Mouse (Mus musculus): ENCODE results near the gene Nod2. TPM values are rescaled to one million over a fixed set of nuclear protein-coding genes. Genes with fewer than 3 reads are reported as not detected.

The Nod2 gene
- polyA plus RNA-seq, 1 experiment, result not detected

DNA sequence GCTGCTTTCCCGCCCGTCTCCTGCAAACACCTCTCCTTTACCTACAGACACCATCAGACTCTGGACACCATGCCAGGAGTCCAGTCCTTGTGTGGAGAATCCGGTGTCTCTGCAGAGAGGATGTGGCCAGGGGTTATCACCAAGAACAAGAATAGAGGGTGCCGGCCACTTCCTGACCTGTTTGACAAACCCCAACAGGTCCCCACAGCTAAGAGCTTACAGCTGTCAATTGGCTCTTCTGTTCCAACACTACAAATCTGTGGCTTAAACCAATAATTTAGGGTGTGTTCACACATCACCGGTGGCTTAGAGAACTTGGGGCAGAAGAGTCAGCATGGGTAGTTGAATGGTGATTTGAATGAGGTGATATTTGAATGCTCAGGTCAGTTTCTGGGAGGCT is 28.5 kb upstream of the Nod2 start:
- Histone ChIP-seq H3K4me3 (ENCODE audit: insufficient read depth, low read length) (no peak overlapping the region), H3K4me1 (ENCODE audit: control insufficient read depth, insufficient read depth, low read length) (no peaks in the 10 kb centered on the region), H3K27ac (ENCODE audit: insufficient read depth, low read length) (no peak overlapping the region)
- TF ChIP-seq CTCF (IDR thresholded peaks at IDR 0.05; ENCODE audit: borderline replicate concordance, insufficient read depth, low read length) (no peak), POLR2A (IDR thresholded peaks at IDR 0.05; ENCODE audit: low read depth, low read length) (no peak)

DNA sequence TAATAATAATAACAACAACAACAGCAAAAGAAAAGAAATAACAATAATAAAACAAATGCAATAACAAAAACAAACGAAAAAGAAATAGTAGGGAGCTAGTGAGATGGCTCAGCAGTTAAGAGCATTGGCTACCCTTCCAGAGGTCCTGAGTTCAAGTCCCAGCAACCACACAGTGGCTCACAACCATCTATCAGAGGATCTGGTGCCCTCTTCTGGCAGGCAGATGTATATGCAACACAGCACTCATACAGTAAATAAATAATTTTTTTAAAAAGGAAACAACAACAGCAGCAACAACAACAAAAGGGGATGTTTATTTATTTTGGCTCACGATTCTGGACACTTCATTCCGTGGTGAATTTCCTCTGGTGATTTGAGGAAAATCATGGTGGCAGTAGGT is 27.6 kb upstream of the Nod2 start:
- Histone ChIP-seq H3K4me3 (ENCODE audit: insufficient read depth, low read length) (no peak overlapping the region), H3K27ac (ENCODE audit: insufficient read depth, low read length) (no peak overlapping the region), H3K4me1 (ENCODE audit: control insufficient read depth, insufficient read depth, low read length) (no peaks in the 10 kb centered on the region)
- TF ChIP-seq CTCF (IDR thresholded peaks at IDR 0.05; ENCODE audit: borderline replicate concordance, insufficient read depth, low read length) (no peak), POLR2A (IDR thresholded peaks at IDR 0.05; ENCODE audit: low read depth, low read length) (no peak)

DNA sequence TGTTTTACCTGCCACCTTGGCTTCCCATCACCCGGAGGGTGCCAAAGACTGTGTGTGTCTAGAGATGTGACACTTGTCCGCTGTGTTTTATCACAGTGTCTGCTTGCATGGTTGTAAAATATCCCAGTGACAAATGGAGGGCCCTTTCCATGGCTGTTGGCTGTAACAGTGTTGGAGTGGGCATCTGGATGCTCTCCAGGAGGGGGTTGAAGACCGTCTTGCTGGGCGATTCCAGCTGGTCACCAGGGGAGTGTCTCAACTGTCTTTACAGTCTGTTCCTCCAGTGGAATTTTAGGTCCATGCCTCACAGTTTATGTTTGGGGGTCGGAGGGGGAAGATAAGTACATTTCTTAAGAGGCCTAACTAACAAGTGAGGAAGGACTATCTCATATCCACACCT is 26.2 kb upstream of the Nod2 start:
- Histone ChIP-seq H3K4me1 (ENCODE audit: control insufficient read depth, insufficient read depth, low read length) (no peaks in the 10 kb centered on the region), H3K27ac (ENCODE audit: insufficient read depth, low read length) (no peak overlapping the region), H3K4me3 (ENCODE audit: insufficient read depth, low read length) (no peak overlapping the region)
- TF ChIP-seq CTCF (IDR thresholded peaks at IDR 0.05; ENCODE audit: borderline replicate concordance, insufficient read depth, low read length), result no peak
- TF ChIP-seq POLR2A (IDR thresholded peaks at IDR 0.05; ENCODE audit: low read depth, low read length), result no peak

DNA sequence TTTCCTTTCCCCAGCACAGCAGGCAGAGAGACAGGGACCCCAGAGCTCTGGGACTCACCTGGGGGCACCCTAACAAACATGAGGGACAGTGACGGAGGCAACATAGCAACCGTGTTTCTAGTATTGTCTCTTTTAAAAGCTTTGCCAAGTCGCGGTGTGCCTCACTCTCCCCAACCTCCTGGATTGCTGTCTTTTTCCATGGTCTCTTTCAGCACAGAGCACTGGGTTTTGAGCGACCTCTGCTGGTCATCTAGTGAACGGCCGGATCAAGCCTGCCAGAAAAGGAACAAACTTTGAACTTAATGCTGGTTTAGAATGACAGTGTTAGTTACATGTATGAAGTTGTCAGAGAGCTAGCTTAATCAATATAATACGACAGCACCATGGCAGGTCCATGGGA is 25.7 kb upstream of the Nod2 start:
- TF ChIP-seq POLR2A (IDR thresholded peaks at IDR 0.05; ENCODE audit: low read depth, low read length) (no peak), CTCF (IDR thresholded peaks at IDR 0.05; ENCODE audit: borderline replicate concordance, insufficient read depth, low read length) (peak; percentile 69)

DNA sequence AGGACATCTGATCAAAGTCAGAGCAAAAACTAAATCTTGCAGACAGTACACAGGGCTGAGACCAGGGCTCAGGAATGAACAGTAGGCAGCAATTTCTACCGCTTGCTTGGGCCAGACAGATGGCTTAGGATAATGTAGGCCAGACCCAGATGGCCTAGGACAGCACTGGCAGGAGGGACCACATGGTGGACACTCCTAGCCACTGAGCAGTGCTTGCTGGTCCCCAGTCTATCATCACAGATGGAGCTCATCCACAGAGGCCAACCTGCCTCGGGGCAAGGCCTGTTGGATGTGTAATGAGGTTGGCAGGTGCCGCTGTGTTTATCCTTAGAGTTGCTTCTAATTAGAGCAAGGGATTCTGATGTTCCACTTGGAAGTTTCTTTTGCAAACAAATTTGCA is 23.8 kb upstream of the Nod2 start:
- Histone ChIP-seq H3K27ac (ENCODE audit: insufficient read depth, low read length) (no peak overlapping the region), H3K4me3 (ENCODE audit: insufficient read depth, low read length) (no peak overlapping the region), H3K4me1 (ENCODE audit: control insufficient read depth, insufficient read depth, low read length) (no peaks in the 10 kb centered on the region)
- TF ChIP-seq POLR2A (IDR thresholded peaks at IDR 0.05; ENCODE audit: low read depth, low read length) (no peak), CTCF (IDR thresholded peaks at IDR 0.05; ENCODE audit: borderline replicate concordance, insufficient read depth, low read length) (no peak)

More for the DNA sequence above, 25.7 kb upstream of the Nod2 start:
- Histone ChIP-seq H3K4me1 (ENCODE audit: control insufficient read depth, insufficient read depth, low read length) (no peaks in the 10 kb centered on the region), H3K4me3 (ENCODE audit: insufficient read depth, low read length) (no peak overlapping the region), H3K27ac (ENCODE audit: insufficient read depth, low read length) (no peak overlapping the region)

DNA sequence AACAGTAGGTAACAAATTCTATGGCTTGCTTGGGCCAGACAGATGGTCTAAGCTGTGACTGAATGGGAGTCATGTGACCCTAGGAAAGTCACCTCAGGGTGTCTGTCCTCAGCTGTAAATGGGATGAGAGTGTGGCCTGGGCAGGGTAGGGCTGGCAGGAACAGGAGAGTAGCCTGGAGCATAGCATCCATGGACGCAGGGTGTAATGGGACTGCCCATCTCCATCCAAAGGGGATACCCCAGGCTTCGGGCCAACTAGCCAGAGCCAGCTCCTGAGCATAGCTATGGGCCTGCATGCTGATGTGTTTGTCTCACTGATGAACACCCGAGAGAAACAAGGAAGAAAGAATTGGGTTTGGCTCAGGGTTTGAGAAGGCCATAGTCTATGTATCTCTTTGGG is 22.8 kb upstream of the Nod2 start:
- TF ChIP-seq POLR2A (IDR thresholded peaks at IDR 0.05; ENCODE audit: low read depth, low read length) (no peak), CTCF (IDR thresholded peaks at IDR 0.05; ENCODE audit: borderline replicate concordance, insufficient read depth, low read length) (no peak)
- Histone ChIP-seq H3K27ac (ENCODE audit: insufficient read depth, low read length) (no peak overlapping the region), H3K4me1 (ENCODE audit: control insufficient read depth, insufficient read depth, low read length) (no peaks in the 10 kb centered on the region), H3K4me3 (ENCODE audit: insufficient read depth, low read length) (no peak overlapping the region)

DNA sequence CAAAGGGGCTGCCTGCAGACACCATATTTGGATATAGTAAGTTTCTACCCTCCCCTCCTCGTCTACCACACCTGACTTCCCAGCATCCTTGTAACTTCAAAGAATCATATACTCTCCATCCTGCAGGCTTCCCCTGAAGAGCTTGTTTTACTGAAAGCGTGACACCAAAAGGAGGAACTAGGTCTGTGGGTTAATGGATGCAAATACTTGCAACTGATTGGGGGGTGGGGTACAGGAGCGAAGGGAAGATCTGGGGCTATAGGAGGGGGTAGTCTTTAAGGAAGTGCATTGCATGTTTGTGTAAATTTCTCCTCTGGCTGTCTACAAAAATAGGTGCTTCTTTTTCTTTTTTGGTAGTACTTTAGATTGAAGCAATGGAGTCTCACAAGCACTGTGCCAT is 20.7 kb upstream of the Nod2 start:
- TF ChIP-seq CTCF (IDR thresholded peaks at IDR 0.05; ENCODE audit: borderline replicate concordance, insufficient read depth, low read length) (no peak), POLR2A (IDR thresholded peaks at IDR 0.05; ENCODE audit: low read depth, low read length) (no peak)
- H3K27ac ChIP-seq (ENCODE audit: insufficient read depth, low read length), result no peak overlapping the region
- no peaks in the 10 kb centered on the region for H3K4me1 ChIP-seq (ENCODE audit: control insufficient read depth, insufficient read depth, low read length)
- H3K4me3 ChIP-seq (ENCODE audit: insufficient read depth, low read length), result no peak overlapping the region

DNA sequence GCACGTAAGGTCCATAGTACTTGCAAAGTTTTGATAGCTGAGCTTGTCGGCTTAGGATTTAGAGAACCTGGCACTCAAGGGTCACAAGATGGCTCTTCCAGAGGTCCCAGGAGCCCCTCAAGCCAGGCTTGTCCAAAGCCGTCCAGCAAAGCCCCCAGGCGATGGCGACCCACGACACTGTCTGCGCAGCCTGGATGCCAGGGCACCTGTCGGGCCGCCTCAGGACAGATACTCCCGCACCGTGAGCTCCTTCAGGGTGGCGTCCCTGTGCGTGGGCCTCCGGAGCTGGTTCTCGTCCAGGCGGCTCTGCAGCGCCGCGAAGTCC is 20.2 kb upstream of the Nod2 start:
- no peaks in the 10 kb centered on the region for H3K4me1 ChIP-seq (ENCODE audit: control insufficient read depth, insufficient read depth, low read length)
- H3K4me3 ChIP-seq (ENCODE audit: insufficient read depth, low read length), result peak overlapping the region; percentile 20; the same call in 1 of the 2 replicates
- no peak overlapping the region for H3K27ac ChIP-seq (ENCODE audit: insufficient read depth, low read length)
- TF ChIP-seq POLR2A (IDR thresholded peaks at IDR 0.05; ENCODE audit: low read depth, low read length) (no peak), CTCF (IDR thresholded peaks at IDR 0.05; ENCODE audit: borderline replicate concordance, insufficient read depth, low read length) (no peak)

DNA sequence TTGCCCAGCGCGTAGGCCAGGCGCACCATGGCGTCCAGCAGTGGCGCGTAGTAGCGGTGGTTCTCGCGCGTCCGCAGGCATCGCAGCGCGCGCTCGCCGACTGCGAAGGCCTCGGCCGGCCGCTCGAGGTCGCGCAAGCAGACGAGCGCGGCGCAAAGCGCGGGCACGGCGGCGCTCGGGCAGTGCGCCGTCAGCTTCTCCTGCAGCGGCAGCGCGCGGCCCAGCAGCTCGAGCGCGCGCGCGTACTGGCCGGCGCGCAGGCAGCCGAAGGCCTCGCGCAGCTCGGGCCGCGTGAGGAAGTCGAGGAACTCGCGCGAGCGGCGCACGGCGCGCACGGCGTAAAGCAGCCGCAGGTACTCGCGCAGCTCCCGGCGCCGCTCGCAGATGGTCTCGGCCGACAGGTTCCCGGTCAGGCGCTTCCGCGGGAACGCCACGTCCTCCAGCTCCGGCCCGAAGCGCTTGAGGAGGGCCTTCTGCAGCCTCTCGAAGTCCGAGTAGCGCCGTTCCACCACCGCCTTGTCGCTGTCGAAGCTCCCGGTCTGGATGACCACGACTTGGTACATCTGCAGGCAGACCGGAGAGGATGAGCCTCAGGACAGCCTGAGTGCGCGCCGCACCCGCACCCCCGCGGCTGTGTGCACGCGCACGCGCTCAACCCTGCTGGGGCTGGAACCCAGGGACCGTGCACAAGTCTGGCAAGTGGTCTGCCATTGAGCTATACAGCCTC is 19.7 kb upstream of the Nod2 start:
- TF ChIP-seq CTCF (IDR thresholded peaks at IDR 0.05; ENCODE audit: borderline replicate concordance, insufficient read depth, low read length), result no peak
- peak; percentile 28; the same call in 1 of the 2 replicates for TF ChIP-seq POLR2A (IDR thresholded peaks at IDR 0.05; ENCODE audit: low read depth, low read length)
- H3K4me1 ChIP-seq (ENCODE audit: control insufficient read depth, insufficient read depth, low read length), result no peaks in the 10 kb centered on the region
- no peak overlapping the region for H3K27ac ChIP-seq (ENCODE audit: insufficient read depth, low read length)

DNA sequence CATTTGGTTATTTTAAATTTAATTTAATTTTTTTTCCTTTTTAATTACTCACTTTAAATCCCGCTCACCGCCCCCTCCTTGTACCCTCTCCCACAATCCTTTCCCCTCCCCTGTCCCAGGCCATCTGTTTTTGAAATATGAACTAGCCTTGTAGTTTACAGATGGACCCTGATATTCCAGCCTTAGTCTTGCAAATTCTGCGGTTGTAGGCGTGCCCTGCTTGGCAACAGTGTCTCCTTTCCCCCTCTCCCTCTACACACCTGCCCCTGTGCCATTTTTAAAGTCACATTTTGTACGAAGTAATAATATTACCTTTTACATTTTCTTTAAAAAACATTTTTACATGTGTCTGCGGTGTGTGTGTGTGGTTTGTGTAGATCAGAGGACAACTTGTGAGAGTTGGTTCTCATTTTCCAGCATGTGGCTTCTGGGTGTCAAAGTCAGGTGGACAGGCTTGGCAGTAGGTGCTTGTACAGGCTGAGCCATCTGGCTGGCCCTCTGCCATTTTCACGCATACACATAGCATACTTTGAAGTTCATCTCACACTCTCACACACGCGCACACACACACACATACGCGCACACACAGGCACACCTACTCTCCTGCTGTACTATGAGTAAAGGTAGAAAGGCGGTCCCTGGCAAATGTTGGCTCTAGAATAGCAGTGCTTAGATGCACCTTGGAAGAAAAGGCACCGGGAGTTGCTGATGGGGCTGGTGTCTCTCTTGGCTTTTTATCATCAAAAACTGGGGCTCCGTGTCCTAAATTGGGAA is 18.9 kb upstream of the Nod2 start:
- H3K4me1 ChIP-seq (ENCODE audit: control insufficient read depth, insufficient read depth, low read length), result no peaks in the 10 kb centered on the region
- no peak for TF ChIP-seq POLR2A (IDR thresholded peaks at IDR 0.05; ENCODE audit: low read depth, low read length)
- no peak for TF ChIP-seq CTCF (IDR thresholded peaks at IDR 0.05; ENCODE audit: borderline replicate concordance, insufficient read depth, low read length)
- no peak overlapping the region; the same call in 1 of the 2 replicates for H3K4me3 ChIP-seq (ENCODE audit: insufficient read depth, low read length)
- H3K27ac ChIP-seq (ENCODE audit: insufficient read depth, low read length), result no peak overlapping the region

More for the DNA sequence above, 19.7 kb upstream of the Nod2 start:
- peak overlapping the region; percentile 49 for H3K4me3 ChIP-seq (ENCODE audit: insufficient read depth, low read length)
